Mouse (Mus musculus): ENCODE data around the gene Eif2ak4. TPM values are rescaled to one million over a fixed set of nuclear protein-coding genes. Genes with fewer than 3 reads are reported as not detected.
A peak's percentile ranks its signal among the peaks of the same experiment; 100 is the strongest.

Gene Eif2ak4
- polyA plus RNA-seq, 1 experiment from 2014 or later: 12.1 TPM

DNA sequence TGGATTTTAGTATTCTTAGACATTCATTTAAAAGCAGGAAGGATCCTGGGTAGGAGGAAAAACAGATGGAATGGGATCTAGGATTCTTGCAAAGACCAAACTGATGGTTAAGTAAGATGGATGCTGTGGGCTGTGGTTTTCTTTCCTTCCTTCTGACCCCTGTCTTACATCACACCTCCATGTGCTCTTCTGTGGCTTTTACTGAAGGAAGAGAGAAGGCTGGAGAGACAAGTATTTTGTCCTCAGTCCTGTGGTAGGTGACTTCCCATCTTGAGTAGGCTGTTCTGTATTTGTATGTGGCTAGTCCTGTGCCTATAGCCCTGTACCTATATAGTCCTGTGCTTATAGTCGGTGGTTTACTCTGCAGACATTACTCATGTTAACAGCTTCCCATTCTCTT is 12.9 kb upstream of the Eif2ak4 start:
- Histone ChIP-seq H3K4me2 (no peak overlapping the region), H3K27me3 (peaks cover 39% of the 10 kb centered on the region), H3K27ac (no peak overlapping the region), H3K4me1 (peaks cover 19% of the 10 kb centered on the region), H3K4me3 (no peak overlapping the region), H3K9me3 (no peaks in the 10 kb centered on the region), H3K36me3 (no peaks in the 10 kb centered on the region), H3K9ac (no peak overlapping the region)
- no peak for ATAC-seq (ENCODE audit: borderline replicate concordance, extremely low read depth, low FRiP score, low TSS enrichment)
- 56% methylated on average over 1 of the region's 1 CpGs for WGBS

GRCm38 (mm10) chr2:118375931-118376330 is 12.5 kb upstream of the Eif2ak4 start:
- no peak for ATAC-seq (ENCODE audit: borderline replicate concordance, extremely low read depth, low FRiP score, low TSS enrichment)
- Histone ChIP-seq H3K4me2 (no peak overlapping the region), H3K27me3 (peaks cover 35% of the 10 kb centered on the region), H3K9me3 (no peaks in the 10 kb centered on the region), H3K9ac (no peak overlapping the region), H3K36me3 (no peaks in the 10 kb centered on the region), H3K4me3 (no peak overlapping the region), H3K4me1 (peaks cover 19% of the 10 kb centered on the region), H3K27ac (no peak overlapping the region)

DNA sequence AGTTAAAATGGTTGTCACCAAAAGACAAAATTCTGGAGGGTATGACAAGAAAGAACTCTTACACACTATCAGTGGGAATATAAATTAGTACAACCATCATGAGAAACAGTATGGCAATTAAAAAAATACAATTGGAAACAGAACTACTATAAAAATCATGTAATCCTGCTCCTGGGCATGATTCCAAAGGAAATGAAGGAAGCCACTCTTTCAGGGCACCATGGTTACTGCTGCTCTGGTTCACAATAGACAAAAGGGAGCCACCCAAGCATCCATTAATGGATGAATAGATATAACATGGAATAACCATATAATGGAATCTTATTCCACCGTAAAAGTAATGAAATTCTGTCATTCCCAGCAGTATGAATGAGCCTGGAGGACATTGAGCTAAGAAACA is 8.7 kb upstream of the Eif2ak4 start:
- 70% methylated on average over 1 of the region's 1 CpGs for WGBS
- Histone ChIP-seq H3K4me2 (no peak overlapping the region), H3K27ac (no peak overlapping the region), H3K9ac (no peak overlapping the region), H3K4me1 (no peaks in the 10 kb centered on the region), H3K36me3 (no peaks in the 10 kb centered on the region), H3K4me3 (no peak overlapping the region), H3K27me3 (peaks cover 10% of the 10 kb centered on the region; the same call in 1 of the 2 replicates), H3K9me3 (no peaks in the 10 kb centered on the region)
- no peak for ATAC-seq (ENCODE audit: borderline replicate concordance, extremely low read depth, low FRiP score, low TSS enrichment)

DNA sequence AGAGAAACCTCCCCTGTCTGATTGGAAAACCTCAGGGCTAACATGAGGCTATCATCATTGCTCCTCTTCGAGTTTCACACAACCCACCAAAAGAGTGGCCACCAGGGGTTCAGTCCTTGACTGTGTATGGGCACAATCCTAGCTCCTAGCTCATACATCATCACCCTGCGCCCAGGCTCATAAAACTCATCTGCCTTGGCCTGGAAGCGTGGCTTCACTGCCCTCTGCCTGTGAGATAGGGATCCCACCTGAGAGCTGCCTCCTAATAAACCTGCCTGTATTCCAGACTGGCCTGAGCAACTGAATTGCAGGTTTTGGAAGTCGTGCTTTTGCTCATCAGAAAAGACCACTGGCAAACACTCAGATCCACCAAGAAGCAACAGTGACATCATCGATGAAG is 5.0 kb upstream of the Eif2ak4 start:
- 63% methylated on average over 5 of the region's 5 CpGs for WGBS
- no peaks in the 10 kb centered on the region for H3K36me3 ChIP-seq
- no peaks in the 10 kb centered on the region for H3K9me3 ChIP-seq
- H3K9ac ChIP-seq: no peak overlapping the region
- no peak overlapping the region for H3K27ac ChIP-seq
- 0 out of 2 replicates have a peak, but pooled peaks cover 5% of the 10 kb centered on the region for H3K27me3 ChIP-seq
- no peak overlapping the region for H3K4me2 ChIP-seq
- no peak for ATAC-seq (ENCODE audit: borderline replicate concordance, extremely low read depth, low FRiP score, low TSS enrichment)
- H3K4me3 ChIP-seq: no peak overlapping the region
- peaks cover 4% of the 10 kb centered on the region; the same call in 1 of the 2 replicates for H3K4me1 ChIP-seq

DNA sequence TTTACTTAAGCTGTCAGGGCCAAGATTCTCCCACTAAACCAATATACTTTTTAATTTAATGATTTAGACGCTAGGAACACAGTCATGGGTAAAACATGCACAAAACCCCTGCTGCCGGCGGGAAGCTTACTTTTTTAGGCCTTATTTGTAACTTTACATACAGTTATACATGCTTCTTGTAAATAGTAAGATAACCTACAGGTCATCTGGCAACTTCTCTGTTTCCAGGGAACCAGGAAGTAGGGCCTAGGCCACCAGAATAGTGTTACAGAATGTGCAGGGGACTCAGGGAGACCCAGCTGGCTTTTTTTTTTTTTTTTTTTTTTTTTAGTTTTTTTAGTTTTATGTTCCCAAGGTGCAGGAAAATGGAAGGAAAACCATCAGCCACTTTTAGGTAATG is 1.2 kb downstream of the Eif2ak4 start:
- peak overlapping the region; percentile 85 for H3K4me2 ChIP-seq
- no peak overlapping the region for H3K9ac ChIP-seq
- no peak for ATAC-seq (ENCODE audit: borderline replicate concordance, extremely low read depth, low FRiP score, low TSS enrichment)
- H3K36me3 ChIP-seq: no peaks in the 10 kb centered on the region
- H3K27ac ChIP-seq: peak overlapping the region; percentile 91; the same call in 1 of the 2 replicates
- WGBS: 19% methylated on average over 3 of the region's 3 CpGs
- no peaks in the 10 kb centered on the region for H3K27me3 ChIP-seq
- H3K9me3 ChIP-seq: no peaks in the 10 kb centered on the region
- peaks cover 13% of the 10 kb centered on the region for H3K4me1 ChIP-seq
- peak overlapping the region; percentile 98 for H3K4me3 ChIP-seq

DNA sequence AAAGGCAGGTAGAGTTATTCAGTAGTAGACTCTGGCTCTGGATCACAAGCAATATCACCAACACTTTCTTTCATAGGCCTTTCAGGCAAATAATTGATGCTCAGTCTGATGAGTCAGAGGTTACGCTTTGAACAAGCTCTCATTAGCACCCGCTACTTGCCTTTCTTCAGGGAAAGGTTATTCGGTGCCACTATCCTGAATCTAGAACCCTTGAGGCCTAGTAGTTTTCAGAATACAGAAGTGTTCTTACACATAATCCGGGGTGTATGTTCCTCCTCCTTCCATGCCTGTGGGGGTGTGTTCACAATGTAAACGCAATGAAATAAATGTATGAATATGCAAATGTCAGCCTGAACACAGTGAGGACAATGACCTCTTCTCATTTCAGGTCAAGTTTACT is 1.7 kb downstream of the Eif2ak4 start:
- Histone ChIP-seq H3K4me3 (peak overlapping the region; percentile 1; the same call in 1 of the 2 replicates), H3K36me3 (no peaks in the 10 kb centered on the region), H3K27me3 (no peaks in the 10 kb centered on the region), H3K4me2 (peak overlapping the region; percentile 85), H3K9ac (0 out of 2 replicates have a peak overlapping the region, but pooled peaks have one; percentile 19), H3K4me1 (peaks cover 13% of the 10 kb centered on the region), H3K9me3 (no peaks in the 10 kb centered on the region), H3K27ac (no peak overlapping the region)
- ATAC-seq (ENCODE audit: borderline replicate concordance, extremely low read depth, low FRiP score, low TSS enrichment): no peak
- WGBS: 81% methylated on average over 5 of the region's 5 CpGs

GRCm38 (mm10) chr2:118391201-118391600 is 2.8 kb downstream of the Eif2ak4 start:
- peaks cover 13% of the 10 kb centered on the region for H3K4me1 ChIP-seq
- no peak overlapping the region for H3K4me2 ChIP-seq
- ATAC-seq (ENCODE audit: borderline replicate concordance, extremely low read depth, low FRiP score, low TSS enrichment): no peak
- WGBS: 65% methylated on average over 5 of the region's 5 CpGs
- no peaks in the 10 kb centered on the region for H3K27me3 ChIP-seq
- no peak overlapping the region for H3K4me3 ChIP-seq
- H3K27ac ChIP-seq: no peak overlapping the region
- no peak overlapping the region for H3K9ac ChIP-seq
- H3K9me3 ChIP-seq: no peaks in the 10 kb centered on the region
- H3K36me3 ChIP-seq: no peaks in the 10 kb centered on the region

- Histone ChIP-seq H3K4me1 (peaks cover 3% of the 10 kb centered on the region; the same call in 1 of the 2 replicates), H3K27ac (no peak overlapping the region), H3K36me3 (no peaks in the 10 kb centered on the region), H3K4me2 (no peak overlapping the region), H3K27me3 (no peaks in the 10 kb centered on the region), H3K9me3 (no peaks in the 10 kb centered on the region), H3K4me3 (no peak overlapping the region), H3K9ac (no peak overlapping the region)
- WGBS: 74% methylated on average over 5 of the region's 5 CpGs
- no peak for ATAC-seq (ENCODE audit: borderline replicate concordance, extremely low read depth, low FRiP score, low TSS enrichment)
These were observed 11.3 kb downstream of the Eif2ak4 start for GRCm38 (mm10) chr2:118399751-118400150.

DNA sequence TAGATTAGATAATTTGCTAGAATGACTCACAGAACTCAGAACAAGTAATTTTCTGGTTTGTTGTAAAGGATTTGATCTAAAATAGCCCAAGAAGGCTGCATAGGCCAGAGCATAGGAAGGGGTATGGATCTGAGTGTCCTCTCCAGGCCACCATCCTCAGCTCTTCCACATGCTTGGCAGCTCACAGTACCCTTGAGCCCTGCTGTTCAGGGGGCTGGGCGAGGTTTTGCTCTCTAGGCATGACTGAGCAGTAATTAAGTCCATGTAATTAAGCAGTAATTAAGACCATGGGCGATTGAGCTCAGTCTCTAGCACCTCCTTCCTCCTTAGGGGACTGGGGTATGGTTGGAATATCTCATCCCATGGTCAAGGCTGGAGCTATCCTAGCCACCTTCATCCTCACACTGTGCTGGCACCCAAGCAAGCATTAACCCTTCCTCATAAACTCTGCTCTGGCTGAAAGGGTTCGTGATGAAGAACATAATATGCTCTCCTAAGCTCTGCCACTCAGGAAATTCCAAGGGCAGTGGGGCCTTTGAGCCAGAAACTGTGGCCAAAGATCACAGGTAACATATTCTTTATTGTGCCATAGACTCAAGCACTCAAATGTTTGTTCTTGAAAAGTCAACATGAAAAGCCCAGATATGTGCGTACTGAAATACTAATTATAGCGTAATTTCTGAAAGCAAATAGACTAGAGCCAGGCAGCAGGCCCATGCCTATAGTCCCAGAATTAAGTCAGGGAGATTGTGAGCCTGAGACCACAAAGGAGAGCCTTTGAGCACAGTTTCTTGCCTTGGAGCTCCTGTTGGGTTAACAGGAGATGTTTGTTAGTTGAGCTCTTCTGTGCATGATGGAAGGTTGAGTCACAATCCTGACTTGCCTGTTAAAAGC is 13.7 kb downstream of the Eif2ak4 start:
- 71% methylated on average over 5 of the region's 5 CpGs for WGBS
- Histone ChIP-seq H3K4me2 (no peak overlapping the region), H3K27ac (peak overlapping the region; percentile 51), H3K9ac (no peak overlapping the region), H3K27me3 (no peaks in the 10 kb centered on the region), H3K36me3 (no peaks in the 10 kb centered on the region), H3K4me3 (no peak overlapping the region), H3K4me1 (peaks cover 3% of the 10 kb centered on the region; the same call in 1 of the 2 replicates), H3K9me3 (no peaks in the 10 kb centered on the region)
- ATAC-seq (ENCODE audit: borderline replicate concordance, extremely low read depth, low FRiP score, low TSS enrichment): 0 out of 2 replicates have a peak, but pooled peaks have one; percentile 37

DNA sequence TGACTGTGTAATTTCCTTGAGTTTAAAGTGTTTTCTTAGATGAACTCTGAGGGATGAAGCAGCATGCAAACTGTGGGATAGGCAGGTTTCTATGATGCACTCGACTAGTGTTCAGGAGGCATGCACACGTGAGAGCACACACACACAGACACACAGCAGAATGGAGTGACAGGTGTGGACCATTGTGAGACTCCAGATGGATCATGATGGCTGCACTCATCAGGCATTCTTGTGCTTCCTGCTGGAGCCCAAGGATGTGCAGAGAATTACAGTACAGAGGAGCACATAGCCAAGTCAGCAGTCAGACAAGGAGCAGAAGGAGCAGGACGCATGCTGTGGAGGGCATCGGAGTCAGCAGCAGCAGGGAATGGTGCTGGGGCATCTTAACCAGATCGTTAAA is 15.9 kb downstream of the Eif2ak4 start:
- Histone ChIP-seq H3K27me3 (no peaks in the 10 kb centered on the region), H3K4me3 (no peak overlapping the region), H3K27ac (no peak overlapping the region), H3K4me2 (no peak overlapping the region), H3K4me1 (peaks cover 3% of the 10 kb centered on the region; the same call in 1 of the 2 replicates), H3K9me3 (no peaks in the 10 kb centered on the region), H3K36me3 (no peaks in the 10 kb centered on the region), H3K9ac (no peak overlapping the region)
- 84% methylated on average over 5 of the region's 5 CpGs for WGBS
- no peak for ATAC-seq (ENCODE audit: borderline replicate concordance, extremely low read depth, low FRiP score, low TSS enrichment)

DNA sequence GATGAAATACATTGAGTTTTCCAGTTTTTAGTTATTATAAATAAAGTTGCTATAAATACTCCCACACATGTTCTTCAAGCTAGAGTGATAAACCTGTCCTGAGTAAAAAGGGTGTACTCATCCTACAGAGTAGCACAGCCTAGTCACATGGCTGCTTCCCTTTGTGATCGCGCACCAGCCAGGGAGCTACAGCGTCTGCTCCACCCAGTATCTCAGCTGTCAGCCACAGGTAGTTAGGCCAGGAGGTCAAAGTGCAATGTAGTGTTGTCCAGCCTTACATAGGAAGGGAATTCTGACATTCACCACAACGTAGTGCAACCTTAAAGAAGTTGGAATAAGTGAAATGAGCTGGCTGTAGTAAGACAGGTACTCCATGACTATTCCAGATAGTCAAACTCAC is 17.1 kb downstream of the Eif2ak4 start:
- 82% methylated on average over 4 of the region's 4 CpGs for WGBS
- Histone ChIP-seq H3K9me3 (no peaks in the 10 kb centered on the region), H3K4me3 (no peak overlapping the region), H3K36me3 (0 out of 2 replicates have a peak, but pooled peaks cover 5% of the 10 kb centered on the region), H3K27ac (no peak overlapping the region), H3K27me3 (no peaks in the 10 kb centered on the region), H3K4me2 (no peak overlapping the region), H3K9ac (no peak overlapping the region), H3K4me1 (peaks cover 3% of the 10 kb centered on the region; the same call in 1 of the 2 replicates)
- no peak for ATAC-seq (ENCODE audit: borderline replicate concordance, extremely low read depth, low FRiP score, low TSS enrichment)

DNA sequence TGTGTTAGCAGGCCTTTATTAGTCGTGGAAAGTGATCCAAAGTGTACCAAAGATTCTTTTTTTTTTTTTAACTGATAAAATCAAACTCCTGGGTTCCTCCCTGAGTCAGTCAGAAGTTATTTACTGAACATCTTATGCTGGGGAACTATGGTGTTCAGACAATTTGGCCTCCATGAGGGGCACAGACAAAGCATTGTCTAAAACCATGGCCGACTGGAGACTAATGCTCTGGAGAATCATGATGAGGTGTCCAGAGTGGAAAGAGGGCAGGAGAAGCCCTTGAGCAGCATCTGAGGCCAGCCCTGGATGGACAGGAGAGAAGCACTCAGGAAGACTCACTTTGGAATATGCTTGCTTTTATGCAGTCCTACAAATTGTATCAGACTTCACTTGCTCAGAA is 18.4 kb downstream of the Eif2ak4 start:
- Histone ChIP-seq H3K9me3 (no peaks in the 10 kb centered on the region), H3K4me1 (peaks cover 2% of the 10 kb centered on the region; the same call in 1 of the 2 replicates), H3K9ac (no peak overlapping the region), H3K27ac (no peak overlapping the region), H3K36me3 (peaks cover 15% of the 10 kb centered on the region), H3K4me3 (no peak overlapping the region), H3K4me2 (no peak overlapping the region), H3K27me3 (no peaks in the 10 kb centered on the region)
- no peak for ATAC-seq (ENCODE audit: borderline replicate concordance, extremely low read depth, low FRiP score, low TSS enrichment)
- 61% methylated on average over 2 of the region's 2 CpGs for WGBS

All from lung, embryonic 15.5 days (tissue).